Mouse (Mus musculus): ENCODE data around the gene Bsn.

DNA sequence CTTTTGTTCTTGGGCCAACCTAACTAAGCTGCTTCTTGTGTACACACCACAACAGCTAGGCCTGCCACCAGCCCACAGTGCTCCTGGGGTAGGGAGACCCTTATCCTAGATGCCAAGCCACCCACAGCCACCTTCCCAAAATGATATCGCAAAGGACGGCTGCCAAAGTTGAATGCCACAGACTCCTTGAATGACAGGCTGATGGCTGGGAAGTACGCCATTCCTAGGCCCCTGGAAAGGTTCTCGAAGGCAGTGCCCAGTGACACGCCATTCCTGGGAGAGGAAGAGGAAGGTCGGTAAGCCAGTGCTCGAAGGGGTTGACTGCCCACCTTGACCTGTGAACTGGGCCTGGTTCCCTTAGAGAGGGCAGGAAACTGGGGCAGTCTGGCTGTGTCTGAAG is 120.7 kb downstream of the Bsn start:
- no peak for TF ChIP-seq CTCF (IDR thresholded peaks at IDR 0.05)
- TF ChIP-seq EP300 (IDR thresholded peaks at IDR 0.05) = no peak
